ENCODE assay signal across 9 mouse cellular contexts in the genomic region with DNA sequence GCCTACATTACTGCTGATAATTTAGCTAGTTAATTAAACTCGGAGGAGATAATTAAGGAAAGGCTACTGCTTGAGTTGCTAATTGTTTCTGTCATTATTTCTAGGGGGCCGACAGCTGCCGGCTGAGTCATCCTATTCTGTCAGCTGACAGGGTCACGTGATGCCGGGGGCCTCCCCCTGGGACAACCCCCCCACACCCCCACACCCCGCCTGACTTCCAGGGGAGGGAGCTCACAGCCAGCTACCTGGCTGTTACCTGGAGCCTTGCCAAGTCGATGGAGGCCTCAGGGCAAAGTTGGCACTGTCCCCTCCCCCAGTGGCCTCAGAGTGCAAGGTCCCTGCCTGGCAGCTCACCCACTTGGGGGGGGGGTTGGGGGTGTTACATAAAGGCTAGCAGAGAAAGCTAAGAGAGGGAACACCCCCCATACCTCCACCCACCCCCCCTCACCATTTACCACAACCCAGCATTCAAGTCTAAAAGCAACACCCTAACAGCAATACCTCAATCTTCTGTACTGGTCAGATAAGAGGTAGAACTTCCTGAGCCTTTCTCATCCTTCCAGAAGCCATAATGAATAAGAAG. TPM values are rescaled to one million over a fixed set of nuclear protein-coding genes. Genes with fewer than 3 reads are reported as not detected.
A peak's percentile ranks its signal among the peaks of the same experiment; 100 is the strongest.
DNase-seq lines count a peak whose midpoint lies in the region; ATAC-seq and TF ChIP-seq lines count a peak whose summit lies in the region.
"Had no signal": no experiment of that assay in that cellular context is flagged by ENCODE, and none has a peak within 500 bp of the region (broad histone marks: within the 10 kb centered on the region; RNA-seq: fewer than 3 reads in every experiment).

No protein-coding gene starts in this region.

- peak overlapping the region; percentile 60; the same call in 1 of the 2 replicates for H3K4me3 ChIP-seq in G1E (ENCODE audit: low read depth, low read length)
- H3K4me3 ChIP-seq in forebrain, embryonic 14.5 days (ENCODE audit: low read depth, low read length): no peak overlapping the region
- H3K4me3 ChIP-seq in limb, embryonic 13.5 days: no peak overlapping the region; the same call in 1 of the 2 replicates
- H3K4me3 ChIP-seq: erythroblast, embryonic 14.5 days had no signal

- H3K4me1 ChIP-seq in G1E (ENCODE audit: insufficient read depth, low read depth, low read length): peaks cover 30% of the 10 kb centered on the region
- peaks cover 8% of the 10 kb centered on the region for H3K4me1 ChIP-seq in forebrain, embryonic 14.5 days (ENCODE audit: control insufficient read depth, insufficient read depth, low read length)
- H3K4me1 ChIP-seq in limb, embryonic 13.5 days: peaks cover 7% of the 10 kb centered on the region

- WGBS in forebrain, embryonic 14.5 days: 9% methylated on average over 6 of the region's 7 CpGs
- 27% methylated on average over 7 of the region's 7 CpGs for WGBS in limb, embryonic 13.5 days

- H3K27ac ChIP-seq in forebrain, embryonic 14.5 days (ENCODE audit: low read depth, low read length): no peak overlapping the region
- no peak overlapping the region for H3K27ac ChIP-seq in limb, embryonic 13.5 days

- no peak for TF ChIP-seq CTCF in G1E (IDR thresholded peaks at IDR 0.05; ENCODE audit: low read depth, low read length)

- H3K9ac ChIP-seq in forebrain, embryonic 14.5 days (ENCODE audit: low read length): no peak overlapping the region
- no peak overlapping the region for H3K9ac ChIP-seq in limb, embryonic 13.5 days

- peak overlapping the region; percentile 26; the same call in 1 of the 2 replicates for H3K4me2 ChIP-seq in forebrain, embryonic 14.5 days (ENCODE audit: low read length)
- H3K4me2 ChIP-seq in limb, embryonic 13.5 days (replicated peaks): peak overlapping the region; percentile 50

- peaks cover 4% of the 10 kb centered on the region; the same call in 1 of the 2 replicates for H3K9me3 ChIP-seq in G1E (replicated peaks)
- no peaks in the 10 kb centered on the region for H3K9me3 ChIP-seq in forebrain, embryonic 14.5 days (replicated peaks; ENCODE audit: control insufficient read depth, low read length)
- H3K9me3 ChIP-seq in limb, embryonic 13.5 days: no peaks in the 10 kb centered on the region

- ATAC-seq in G1E (ENCODE audit: extremely low read depth, insufficient number of reproducible peaks, low FRiP score, poor library complexity, severe bottlenecking): peak; percentile 72
- peak; percentile 64 for ATAC-seq in forebrain, embryonic 14.5 days
- 0 out of 2 replicates have a peak, but pooled peaks have one; percentile 11 for ATAC-seq in limb, embryonic 13.5 days (ENCODE audit: low FRiP score, low read depth)
- no peak for ATAC-seq in inflammation-experienced regulatory T-cells, adult 6 months

- H3K27me3 ChIP-seq in G1E (ENCODE audit: insufficient read depth, low read length): peaks cover 9% of the 10 kb centered on the region; the same call in 1 of the 2 replicates
- peaks cover 16% of the 10 kb centered on the region for H3K27me3 ChIP-seq in forebrain, embryonic 14.5 days (replicated peaks; ENCODE audit: control insufficient read depth, insufficient read depth, low read length)
- H3K27me3 ChIP-seq in limb, embryonic 13.5 days: peaks cover 10% of the 10 kb centered on the region

- H3K36me3 ChIP-seq in G1E (replicated peaks): no peaks in the 10 kb centered on the region
- H3K36me3 ChIP-seq in forebrain, embryonic 14.5 days (ENCODE audit: control insufficient read depth, insufficient read depth, low read length): no peaks in the 10 kb centered on the region
- H3K36me3 ChIP-seq in limb, embryonic 13.5 days: no peaks in the 10 kb centered on the region

- DNase-seq in adrenal gland, postnatal 10 days: peak; percentile 43
- no peak for DNase-seq in adrenal gland, adult 2 months
- peak; percentile 82 for DNase-seq in G1E (ENCODE audit: low spot score)
- DNase-seq in forebrain, embryonic 14.5 days (ENCODE audit: low spot score): peak; percentile 86
- no peak for DNase-seq in frontal cortex, adult 2 months (ENCODE audit: extremely low spot score in 1 of 2, low spot score in 1 of 2)
- no peak for DNase-seq in left cerebral cortex, adult 9 months (ENCODE audit: low spot score in 2 of 2)

RNA-seq across cellular contexts. Expression of a gene that starts 41.1 kb away (rescaled TPM):
- 1 to 10 TPM; 6.6 to 9.2 TPM for total RNA-seq in adrenal gland, postnatal 10 days (2021)
- 10 to 100 TPM in 1 of 2 experiments, 1 to 10 TPM in 1; 6.0 to 14.7 TPM for total RNA-seq in adrenal gland, adult 2 months (2021)
- 6.1 and 7.6 TPM in 2 replicates for polyA plus RNA-seq in adrenal gland, adult 2 months (2012; rRNA removed)
- total RNA-seq in G1E (2014; fragmentation: Nextera tagmentation) (12.8 and 21.7 TPM in 2 replicates), G1E (2017) (8.0 and 8.5 TPM in 2 replicates)
- polyA plus RNA-seq in G1E (2012): 22.4 and 26.3 TPM in 2 replicates
- polyA plus RNA-seq in forebrain, embryonic 14.5 days (2014; fragmentation: Nextera tagmentation; extraction: Ambion mirVana): 3.4 and 4.8 TPM in 2 replicates
- 5.4 and 5.9 TPM in 2 replicates for polyA plus RNA-seq in limb, embryonic 13.5 days (2015; fragmentation: Nextera tagmentation; extraction: Ambion mirVana)
- polyA plus RNA-seq in inflammation-experienced regulatory T-cells, adult 6 months (2017; shearing (Covaris generic)): not detected
- polyA plus RNA-seq in frontal cortex, adult 2 months (2012; rRNA removed): 1.9 and 2.5 TPM in 2 replicates

Comparison
In these comparisons a context has a peak if more than half of its experiments do, and no peak if none do; other contexts are left out.
1. DNase-seq: peak in adrenal gland, postnatal 10 days (single experiment), G1E (single experiment) and forebrain, embryonic 14.5 days (single experiment); none in adrenal gland, adult 2 months (single experiment), frontal cortex, adult 2 months (0 of 2) and left cerebral cortex, adult 9 months (0 of 2).